Mouse (Mus musculus): ENCODE results near the gene Prss32. TPM values are rescaled to one million over a fixed set of nuclear protein-coding genes. Genes with fewer than 3 reads are reported as not detected.

The Prss32 gene
- total RNA-seq, 1 experiment = 0.31 TPM

DNA sequence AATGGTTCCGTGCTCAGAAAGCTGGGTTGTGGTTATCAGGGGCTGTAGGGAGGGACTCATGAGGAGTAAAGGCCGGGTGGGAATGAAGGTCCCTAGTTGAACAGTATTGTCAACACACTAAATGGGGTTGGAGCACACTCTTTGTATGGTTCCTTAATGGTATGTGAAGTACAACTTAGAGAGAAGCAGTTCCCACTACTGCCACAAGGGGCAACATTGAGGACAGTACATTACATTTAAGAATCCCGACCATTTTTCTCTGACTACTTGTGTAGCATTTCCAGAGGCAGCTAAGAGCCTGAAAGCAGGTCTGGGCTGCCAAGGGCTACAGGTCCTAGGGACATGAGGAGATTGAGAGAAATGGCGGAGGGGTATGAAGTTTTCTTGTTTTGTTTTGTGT is 2.5 kb upstream of the Prss32 start:
- no peak for DNase-seq (ENCODE audit: low read depth, low spot score)
- in situ Hi-C loops (cut with MboI; ENCODE audit: low sequenced_read_pairs in 2 of 2, unreplicated experiment in 2 of 2) = no loop called here

DNA sequence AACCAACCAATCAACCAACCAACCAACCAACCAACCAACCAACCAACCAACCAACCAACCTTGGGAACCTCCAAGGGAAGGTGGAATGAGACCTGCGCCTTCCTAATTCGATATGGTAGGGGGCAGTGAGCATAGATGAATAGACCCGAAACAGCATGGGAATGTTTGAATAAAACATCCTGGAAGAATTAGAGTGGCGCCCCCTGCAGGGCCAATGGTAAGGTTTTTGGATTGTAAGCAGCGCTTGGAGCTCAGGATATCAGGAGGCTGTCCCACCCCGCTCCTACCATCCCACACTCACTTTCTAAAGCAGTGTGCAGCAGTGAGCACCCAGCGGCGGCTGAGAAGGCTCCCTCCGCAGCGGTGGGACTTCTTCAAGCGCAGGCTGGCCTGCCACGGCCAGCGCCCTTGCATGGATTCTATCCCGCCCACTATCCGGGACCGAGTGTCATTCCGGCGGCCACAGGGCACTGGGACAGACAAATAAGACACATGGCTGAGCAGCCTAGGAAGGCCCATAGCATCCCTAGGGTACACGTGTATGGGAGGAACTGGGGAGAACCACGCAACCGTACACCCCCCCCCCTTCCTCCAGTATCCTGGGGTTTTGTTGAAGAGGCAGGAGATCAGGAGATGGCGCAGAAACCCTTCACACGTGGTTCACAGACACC is 379 bp upstream of the Prss32 start:
- Histone ChIP-seq H3K9me3 (ENCODE audit: control insufficient read depth, insufficient read depth, low read depth, low read length) (no peaks in the 10 kb centered on the region), H3K4me3 (ENCODE audit: insufficient read depth in 1 of 2, low read depth in 1 of 2, low read length in 2 of 2, poor library complexity in 1 of 2, severe bottlenecking in 1 of 2) (peak overlapping the region; percentile 61 to 74), H3K4me1 (ENCODE audit: control insufficient read depth in 2 of 2, insufficient read depth in 2 of 2, low read length in 2 of 2, poor library complexity in 1 of 2) (no peaks in the 10 kb centered on the region; a peak in 1 of 4 replicates), H3K9ac (ENCODE audit: insufficient read depth, low read depth, low read length, poor library complexity, severe bottlenecking) (peak overlapping the region; percentile 78), H3K27ac (ENCODE audit: insufficient read depth, low read depth, low read length, poor library complexity, severe bottlenecking) (0 out of 2 replicates have a peak overlapping the region, but pooled peaks have one; percentile 6), H3K36me3 (ENCODE audit: control insufficient read depth, insufficient read depth, low read length, poor library complexity, severe bottlenecking) (no peaks in the 10 kb centered on the region)
- in situ Hi-C loops (cut with MboI; ENCODE audit: low sequenced_read_pairs in 2 of 2, unreplicated experiment in 2 of 2) = no loop called here
- TF ChIP-seq HCFC1 (IDR thresholded peaks at IDR 0.05; ENCODE audit: borderline replicate concordance, insufficient read depth, low read length) (no peak), MAFK (IDR thresholded peaks at IDR 0.05; ENCODE audit: insufficient read depth, low read depth, low read length) (no peak), ZNF384 (IDR thresholded peaks at IDR 0.05; ENCODE audit: low read depth, low read length) (no peak), ZC3H11A (IDR thresholded peaks at IDR 0.05; ENCODE audit: borderline replicate concordance, low read depth, low read length) (no peak), CHD2 (IDR thresholded peaks at IDR 0.05; ENCODE audit: low read depth, low read length) (no peak)
- DNase-seq (ENCODE audit: low read depth, low spot score) = peak; percentile 78

More for the DNA sequence above, 2.5 kb upstream of the Prss32 start:
- Histone ChIP-seq H3K4me3 (ENCODE audit: insufficient read depth in 1 of 2, low read depth in 1 of 2, low read length in 2 of 2, poor library complexity in 1 of 2, severe bottlenecking in 1 of 2) (no peak overlapping the region), H3K9ac (ENCODE audit: insufficient read depth, low read depth, low read length, poor library complexity, severe bottlenecking) (no peak overlapping the region), H3K36me3 (ENCODE audit: control insufficient read depth, insufficient read depth, low read length, poor library complexity, severe bottlenecking) (no peaks in the 10 kb centered on the region), H3K9me3 (ENCODE audit: control insufficient read depth, insufficient read depth, low read depth, low read length) (no peaks in the 10 kb centered on the region), H3K4me1 (ENCODE audit: control insufficient read depth in 2 of 2, insufficient read depth in 2 of 2, low read length in 2 of 2, poor library complexity in 1 of 2) (no peaks in the 10 kb centered on the region; a peak in 1 of 4 replicates), H3K27ac (ENCODE audit: insufficient read depth, low read depth, low read length, poor library complexity, severe bottlenecking) (no peak overlapping the region)
- TF ChIP-seq MAFK (IDR thresholded peaks at IDR 0.05; ENCODE audit: insufficient read depth, low read depth, low read length) = no peak
- no peak for TF ChIP-seq CHD2 (IDR thresholded peaks at IDR 0.05; ENCODE audit: low read depth, low read length)
- no peak for TF ChIP-seq HCFC1 (IDR thresholded peaks at IDR 0.05; ENCODE audit: borderline replicate concordance, insufficient read depth, low read length)
- no peak for TF ChIP-seq ZNF384 (IDR thresholded peaks at IDR 0.05; ENCODE audit: low read depth, low read length)

DNA sequence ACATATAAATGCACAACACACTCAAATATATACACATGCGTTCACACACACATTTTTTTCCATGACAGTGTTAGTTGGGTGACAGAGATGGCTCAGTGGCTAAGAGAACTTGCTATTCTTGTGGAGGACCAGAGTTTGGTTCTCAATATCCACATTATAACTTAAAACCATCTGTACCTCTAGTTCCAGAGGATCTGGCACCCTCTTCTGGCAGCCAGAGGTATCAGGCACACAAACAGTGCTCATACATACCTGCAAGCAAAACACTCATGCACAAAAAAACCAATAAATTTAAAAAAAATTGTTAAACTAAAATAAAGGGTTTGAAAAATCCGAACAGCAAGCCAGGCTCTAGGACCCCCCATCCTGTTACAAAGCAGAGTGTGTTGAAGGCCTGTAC is 6.4 kb downstream of the Prss32 start:
- Histone ChIP-seq H3K36me3 (ENCODE audit: control insufficient read depth, insufficient read depth, low read length, poor library complexity, severe bottlenecking) (no peaks in the 10 kb centered on the region), H3K4me3 (ENCODE audit: insufficient read depth in 1 of 2, low read depth in 1 of 2, low read length in 2 of 2, poor library complexity in 1 of 2, severe bottlenecking in 1 of 2) (no peak overlapping the region), H3K4me1 (ENCODE audit: control insufficient read depth in 2 of 2, insufficient read depth in 2 of 2, low read length in 2 of 2, poor library complexity in 1 of 2) (no peaks in the 10 kb centered on the region), H3K9ac (ENCODE audit: insufficient read depth, low read depth, low read length, poor library complexity, severe bottlenecking) (no peak overlapping the region), H3K27ac (ENCODE audit: insufficient read depth, low read depth, low read length, poor library complexity, severe bottlenecking) (no peak overlapping the region), H3K9me3 (ENCODE audit: control insufficient read depth, insufficient read depth, low read depth, low read length) (no peaks in the 10 kb centered on the region)
- in situ Hi-C loops (cut with MboI; ENCODE audit: low sequenced_read_pairs in 2 of 2, unreplicated experiment in 2 of 2) = no loop called here
- DNase-seq (ENCODE audit: low read depth, low spot score) = no peak
- TF ChIP-seq ZNF384 (IDR thresholded peaks at IDR 0.05; ENCODE audit: low read depth, low read length) (no peak), HCFC1 (IDR thresholded peaks at IDR 0.05; ENCODE audit: borderline replicate concordance, insufficient read depth, low read length) (no peak), MAFK (IDR thresholded peaks at IDR 0.05; ENCODE audit: insufficient read depth, low read depth, low read length) (no peak)

DNA sequence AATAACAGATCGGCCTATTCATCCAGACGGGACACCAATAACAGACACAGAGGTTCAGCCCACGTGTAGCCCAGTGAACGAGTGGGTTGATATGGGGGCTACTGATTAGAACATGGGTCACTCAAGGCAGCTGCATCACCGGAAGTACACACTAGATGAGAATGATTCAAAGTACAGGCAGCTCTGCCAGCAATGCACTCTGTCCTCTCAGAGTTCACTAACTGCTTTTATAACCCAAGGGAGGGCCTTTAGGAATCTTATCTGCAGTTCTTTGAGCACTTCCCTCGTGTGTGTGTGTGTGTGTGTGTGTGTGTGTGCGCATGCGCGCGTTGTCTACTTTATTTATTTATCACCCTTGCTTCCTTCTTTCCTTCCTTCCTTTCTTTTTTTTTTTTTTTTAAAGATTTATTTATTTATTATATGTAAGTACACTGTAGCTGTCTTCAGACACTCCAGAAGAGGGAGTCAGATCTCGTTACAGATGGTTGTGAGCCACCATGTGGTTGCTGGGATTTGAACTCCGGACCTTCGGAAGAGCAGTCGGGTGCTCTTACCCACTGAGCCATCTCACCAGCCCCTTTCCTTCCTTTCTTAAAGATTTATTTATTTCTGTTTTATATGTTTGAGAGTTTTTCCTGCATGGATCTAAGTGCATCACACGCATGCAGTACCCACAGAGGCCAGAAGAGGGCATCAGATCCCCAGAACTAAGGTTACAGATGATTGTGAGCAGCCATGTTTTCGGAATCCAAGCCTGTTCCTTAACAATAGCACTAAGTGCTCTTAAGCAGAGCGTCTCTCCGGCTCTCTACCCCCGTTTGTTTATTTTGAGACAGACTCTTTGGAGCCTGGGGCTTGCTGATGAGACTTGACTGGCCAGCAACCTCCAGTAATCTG is 7.4 kb downstream of the Prss32 start:
- Histone ChIP-seq H3K27ac (ENCODE audit: insufficient read depth, low read depth, low read length, poor library complexity, severe bottlenecking) (no peak overlapping the region), H3K4me3 (ENCODE audit: insufficient read depth in 1 of 2, low read depth in 1 of 2, low read length in 2 of 2, poor library complexity in 1 of 2, severe bottlenecking in 1 of 2) (no peak overlapping the region), H3K9me3 (ENCODE audit: control insufficient read depth, insufficient read depth, low read depth, low read length) (no peaks in the 10 kb centered on the region), H3K9ac (ENCODE audit: insufficient read depth, low read depth, low read length, poor library complexity, severe bottlenecking) (no peak overlapping the region), H3K4me1 (ENCODE audit: control insufficient read depth in 2 of 2, insufficient read depth in 2 of 2, low read length in 2 of 2, poor library complexity in 1 of 2) (no peaks in the 10 kb centered on the region), H3K36me3 (ENCODE audit: control insufficient read depth, insufficient read depth, low read length, poor library complexity, severe bottlenecking) (no peaks in the 10 kb centered on the region)
- no peak for DNase-seq (ENCODE audit: low read depth, low spot score)
- TF ChIP-seq HCFC1 (IDR thresholded peaks at IDR 0.05; ENCODE audit: borderline replicate concordance, insufficient read depth, low read length) = no peak
- TF ChIP-seq ZNF384 (IDR thresholded peaks at IDR 0.05; ENCODE audit: low read depth, low read length) = no peak
- no peak for TF ChIP-seq CHD2 (IDR thresholded peaks at IDR 0.05; ENCODE audit: low read depth, low read length)
- no peak for TF ChIP-seq MAFK (IDR thresholded peaks at IDR 0.05; ENCODE audit: insufficient read depth, low read depth, low read length)
- in situ Hi-C loops (cut with MboI; ENCODE audit: low sequenced_read_pairs in 2 of 2, unreplicated experiment in 2 of 2) = no loop called here

All from ES-E14 (cell line).